Mouse (Mus musculus) brain, adult 2 months (tissue): ENCODE results near the gene Srxn1.

ENCODE experiments used
- DNase-seq: peaks from one replicate; pipeline ENCODE4 v3.0.0; 2011; ENCODE audit warnings: low read depth, low spot score

Gene Srxn1

GRCm38 (mm10) chr2:152119228-152119865, 14.0 kb downstream of the Srxn1 start:
- no peak for DNase-seq

- DNase-seq = peak; percentile 68
Observed at GRCm38 (mm10) chr2:152122896-152123295, 17.6 kb downstream of the Srxn1 start.

DNA sequence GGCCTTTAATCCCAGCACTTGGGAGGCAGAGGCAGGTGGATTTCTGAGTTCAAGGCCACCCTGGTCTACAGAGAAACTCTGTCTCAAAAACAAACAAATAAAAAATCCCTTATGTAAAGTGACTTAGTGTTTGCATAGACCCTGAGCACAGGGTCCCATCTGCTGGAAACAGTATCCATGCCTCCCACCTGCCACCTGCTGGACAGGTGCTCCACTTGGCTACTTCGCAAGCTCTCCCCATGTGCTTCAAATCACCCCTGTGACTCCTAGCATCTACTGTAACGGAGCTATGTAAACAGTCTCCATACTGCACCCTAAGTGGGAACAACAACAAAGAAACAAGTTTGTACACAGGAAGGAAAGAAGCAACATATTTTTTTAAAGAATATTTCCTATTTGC, 23.3 kb downstream of the Srxn1 start:
- no peak for DNase-seq

- DNase-seq = peak; percentile 83
Observed at GRCm38 (mm10) chr2:152129778-152130177, 24.5 kb downstream of the Srxn1 start.

DNA sequence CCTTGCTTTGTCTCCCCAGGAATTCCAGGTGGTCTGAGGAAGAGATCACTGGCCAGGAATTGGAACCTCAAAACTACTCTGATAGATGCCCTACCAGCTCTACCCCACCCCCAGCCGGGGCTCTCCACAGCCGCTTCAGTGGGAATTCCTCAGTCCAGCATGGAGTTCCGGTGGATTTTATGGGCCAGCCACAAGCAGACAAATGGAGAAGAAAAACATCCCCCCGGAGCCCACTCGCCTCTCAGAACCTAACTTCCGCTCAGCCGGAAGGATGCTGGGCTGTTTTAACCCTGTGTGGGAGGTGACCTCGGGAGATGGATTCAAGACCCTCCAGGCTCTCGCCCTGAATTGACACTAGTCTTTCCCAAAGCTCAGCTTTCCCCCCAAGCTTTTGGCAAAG, 26.7 kb downstream of the Srxn1 start:
- no peak for DNase-seq

DNA sequence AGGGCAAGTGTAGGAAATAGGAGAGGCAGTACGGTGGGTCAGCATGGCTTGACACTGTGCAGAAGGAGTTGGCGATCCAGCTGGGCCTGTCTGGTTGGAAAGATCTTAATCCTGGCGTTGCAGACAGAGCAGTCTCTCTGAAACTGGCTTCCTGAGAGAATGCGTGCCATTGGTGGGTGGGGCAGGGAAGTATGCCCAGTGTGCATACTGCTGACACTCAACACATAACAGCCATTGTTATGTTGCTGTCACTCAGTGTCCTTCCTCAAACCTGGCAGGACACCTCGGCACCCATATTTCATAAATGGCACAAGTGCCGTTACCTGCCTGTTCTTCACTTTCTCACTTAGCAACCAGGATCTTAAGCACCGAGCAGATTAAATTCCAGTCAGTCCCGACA, 27.4 kb downstream of the Srxn1 start:
- DNase-seq = no peak

- DNase-seq = peak; percentile 61
Observed at GRCm38 (mm10) chr2:152139191-152139987, 34.1 kb downstream of the Srxn1 start.

DNA sequence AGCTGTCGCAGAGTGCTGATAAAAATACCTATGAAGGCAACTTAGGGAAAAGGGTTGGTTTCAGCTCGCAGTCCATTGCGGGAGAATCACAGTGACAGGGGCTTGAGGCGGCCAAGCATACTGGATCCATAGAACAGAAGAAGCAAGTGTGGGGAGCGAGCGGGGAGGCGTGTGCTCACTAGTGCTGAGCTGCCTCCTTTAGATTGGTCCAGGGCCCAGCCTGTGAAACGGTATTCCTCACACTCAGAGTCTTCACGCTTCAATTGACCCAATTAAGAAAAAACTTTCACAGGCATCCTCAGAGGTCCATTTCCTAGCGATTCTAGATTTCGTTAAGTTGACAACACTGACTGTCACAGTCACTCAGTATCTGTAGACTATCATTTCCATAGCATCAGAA, 35.6 kb downstream of the Srxn1 start:
- peak; percentile 28 for DNase-seq

DNA sequence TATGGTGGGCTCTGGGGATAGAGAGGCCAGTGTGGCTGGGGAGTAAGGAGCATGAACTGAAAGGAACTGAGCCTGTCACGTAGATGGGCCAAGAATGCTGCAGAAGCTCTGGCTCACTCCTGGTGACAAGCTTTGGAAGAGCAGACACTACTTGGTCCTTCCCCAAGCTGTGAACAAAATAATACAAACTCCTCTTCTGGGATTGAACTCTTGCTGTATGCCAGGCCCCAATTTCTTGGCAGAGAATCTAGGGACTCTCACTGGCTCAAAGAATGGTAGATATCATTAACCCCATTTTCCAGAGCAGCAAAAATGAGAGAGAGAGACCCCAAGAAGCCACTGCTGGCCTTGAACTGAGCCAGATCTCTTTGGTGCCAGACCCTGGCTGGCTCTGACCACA, 36.2 kb downstream of the Srxn1 start:
- no peak for DNase-seq

- no peak for DNase-seq
Observed at GRCm38 (mm10) chr2:152142046-152142445, 36.7 kb downstream of the Srxn1 start.

- DNase-seq = no peak
Observed at GRCm38 (mm10) chr2:152142571-152142970, 37.3 kb downstream of the Srxn1 start.

DNA sequence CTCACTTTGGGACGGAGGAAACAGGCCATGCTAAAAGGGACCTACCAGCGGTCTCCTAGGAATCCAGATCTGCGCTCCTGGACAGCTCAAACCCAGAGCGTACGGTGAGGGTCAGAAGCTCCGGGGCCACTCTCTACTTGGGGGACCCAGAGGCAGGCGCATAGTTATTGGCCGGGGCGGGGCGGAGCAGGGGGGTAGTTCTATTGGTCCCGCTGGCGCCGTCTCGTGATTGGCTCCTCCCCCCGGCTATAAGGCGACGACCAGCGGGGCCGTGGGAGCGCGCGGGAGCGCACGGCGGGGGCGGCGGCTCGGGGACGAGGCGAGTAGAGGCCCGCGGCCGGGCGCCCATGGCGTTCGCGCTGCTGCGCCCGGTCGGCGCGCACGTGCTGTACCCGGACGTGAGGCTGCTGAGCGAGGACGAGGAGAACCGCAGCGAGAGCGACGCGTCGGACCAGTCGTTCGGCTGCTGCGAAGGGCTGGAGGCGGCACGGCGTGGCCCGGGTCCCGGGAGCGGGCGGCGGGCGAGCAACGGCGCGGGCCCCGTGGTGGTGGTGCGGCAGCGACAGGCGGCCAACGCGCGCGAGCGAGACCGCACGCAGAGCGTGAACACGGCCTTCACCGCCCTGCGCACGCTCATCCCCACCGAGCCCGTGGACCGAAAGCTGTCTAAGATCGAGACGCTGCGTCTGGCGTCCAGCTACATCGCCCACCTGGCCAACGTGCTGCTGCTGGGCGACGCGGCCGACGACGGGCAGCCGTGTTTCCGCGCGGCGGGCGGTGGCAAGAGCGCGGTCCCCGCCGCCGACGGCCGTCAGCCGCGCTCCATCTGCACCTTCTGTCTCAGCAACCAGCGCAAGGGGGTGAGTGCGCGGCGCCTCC, 38.2 kb downstream of the Srxn1 start, which contains the start of gene Tcf15:
Gene Tcf15 (plus strand): TSS at position 283 of the 879 bp plus-strand sequence.
- peak; percentile 24 for DNase-seq

DNA sequence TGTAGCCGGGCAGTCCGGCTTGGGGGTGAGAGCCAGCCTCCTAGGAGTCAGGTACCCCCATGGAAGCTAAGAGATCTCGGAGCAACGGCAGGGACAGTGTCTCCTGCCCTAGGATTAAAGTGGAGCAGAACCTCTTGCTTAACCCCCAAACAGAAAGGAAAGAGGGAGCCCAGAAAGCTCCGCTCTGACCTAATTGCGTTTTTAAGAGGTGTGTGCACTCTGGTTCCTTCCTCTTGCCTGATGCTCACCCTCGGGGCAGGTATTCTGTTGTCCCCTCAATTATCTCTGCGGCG, 38.8 kb downstream of the Srxn1 start:
- DNase-seq = no peak

- DNase-seq = no peak
Observed at GRCm38 (mm10) chr2:152144501-152144900, 39.2 kb downstream of the Srxn1 start.

DNA sequence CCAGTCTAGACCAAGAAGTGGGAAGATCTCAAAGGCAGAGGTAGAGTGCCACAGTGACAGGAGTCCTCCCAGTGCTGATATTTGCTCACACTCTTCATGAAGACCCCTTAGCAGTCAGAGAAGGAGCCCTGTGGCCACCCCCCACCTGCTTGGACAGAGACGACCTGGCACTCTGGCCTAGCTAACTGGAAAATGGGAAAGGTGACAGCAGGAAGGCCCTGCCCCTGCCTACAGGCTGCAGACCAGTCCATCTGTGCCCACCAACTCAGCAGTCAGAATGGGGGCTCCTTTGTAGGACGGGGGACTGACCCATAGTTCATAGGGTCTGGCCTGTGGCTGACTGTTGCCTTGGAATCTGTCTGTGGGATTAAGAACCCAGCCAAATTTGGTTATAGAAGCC, 40.4 kb downstream of the Srxn1 start:
- no peak for DNase-seq

- DNase-seq = no peak
Observed at GRCm38 (mm10) chr2:152147079-152147478, 41.8 kb downstream of the Srxn1 start.

- no peak for DNase-seq
Observed at GRCm38 (mm10) chr2:152148675-152149074, 43.4 kb downstream of the Srxn1 start.

DNA sequence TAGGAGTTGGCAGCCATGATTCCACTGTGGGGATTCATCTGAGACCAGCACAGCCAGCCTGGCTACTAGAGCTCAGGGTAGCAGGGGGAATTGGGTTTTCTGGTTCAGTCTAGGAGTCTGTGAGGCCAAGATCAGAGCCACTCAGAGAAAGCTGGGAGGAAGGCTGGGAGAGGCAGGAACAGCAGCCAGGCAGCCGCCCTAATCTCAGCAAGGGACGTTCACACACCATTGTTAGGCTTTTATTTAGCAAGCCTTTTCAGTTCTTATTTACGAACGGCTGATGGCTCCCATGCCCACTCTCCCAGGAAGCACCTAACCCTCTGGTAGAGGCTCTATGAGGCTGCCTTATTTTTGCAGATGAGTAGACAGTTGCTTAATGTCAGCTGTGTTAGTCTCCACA, 44.6 kb downstream of the Srxn1 start:
- DNase-seq = no peak

- DNase-seq = no peak
Observed at GRCm38 (mm10) chr2:152150373-152150772, 45.1 kb downstream of the Srxn1 start.

DNA sequence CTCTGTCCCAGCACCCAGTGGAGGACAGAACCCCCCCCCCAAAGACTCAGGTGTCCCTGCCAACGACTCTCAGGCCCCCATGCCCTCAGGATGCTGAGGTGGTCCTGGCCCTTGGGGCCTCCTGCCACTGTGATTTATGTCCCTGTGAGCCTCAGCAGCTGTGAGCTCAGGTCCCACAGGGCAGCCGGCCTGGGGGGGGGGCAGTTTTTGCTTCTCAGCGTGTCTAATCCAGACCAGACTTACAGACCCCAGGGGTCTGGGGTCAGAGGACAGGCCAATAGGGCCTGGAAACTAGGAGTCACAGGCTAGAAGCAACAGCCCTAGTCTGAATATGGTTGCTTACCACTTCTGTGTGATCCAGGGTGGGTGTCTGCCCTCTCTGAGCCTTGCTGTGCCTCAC, 48.0 kb downstream of the Srxn1 start:
- no peak for DNase-seq

DNA sequence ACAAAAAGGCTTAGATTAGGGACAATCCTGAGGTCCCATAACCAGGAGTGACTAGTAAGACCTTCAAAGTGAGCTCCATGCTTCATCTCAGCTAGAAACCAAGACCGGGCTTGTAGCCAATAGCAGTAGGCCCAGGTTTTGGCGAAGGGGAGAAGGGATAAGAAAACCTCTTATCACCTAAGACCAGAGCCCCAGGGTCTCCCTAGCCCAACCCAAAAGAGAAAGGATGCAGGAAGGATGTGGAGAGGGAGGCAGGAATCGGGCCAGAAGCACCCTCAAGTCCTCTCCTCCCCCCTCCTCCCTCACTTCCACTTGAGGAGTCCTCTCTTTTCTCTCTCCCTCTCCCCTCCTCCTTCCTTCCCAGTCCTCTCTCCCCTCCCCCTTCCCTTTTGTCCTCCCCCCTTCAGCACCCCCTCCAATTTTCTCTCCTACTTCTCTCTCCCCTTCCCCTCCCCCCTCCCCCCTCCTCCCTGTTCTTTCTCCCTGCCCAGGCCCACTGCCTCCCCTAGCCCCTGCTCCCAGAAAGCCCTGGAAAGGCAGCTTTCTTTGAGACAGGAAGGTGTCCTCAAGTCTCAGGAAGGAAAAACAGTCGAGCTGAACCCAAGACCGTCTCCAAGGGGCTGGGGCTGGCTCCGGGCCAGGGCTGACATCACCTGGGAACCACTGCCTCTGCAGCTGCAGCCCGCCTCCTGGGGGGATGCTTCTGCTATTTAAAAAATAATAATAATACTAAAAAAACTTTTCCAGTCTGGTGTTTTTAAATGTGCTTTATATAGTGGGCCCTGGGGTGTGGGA, 50.3 kb downstream of the Srxn1 start:
- DNase-seq = no peak

DNA sequence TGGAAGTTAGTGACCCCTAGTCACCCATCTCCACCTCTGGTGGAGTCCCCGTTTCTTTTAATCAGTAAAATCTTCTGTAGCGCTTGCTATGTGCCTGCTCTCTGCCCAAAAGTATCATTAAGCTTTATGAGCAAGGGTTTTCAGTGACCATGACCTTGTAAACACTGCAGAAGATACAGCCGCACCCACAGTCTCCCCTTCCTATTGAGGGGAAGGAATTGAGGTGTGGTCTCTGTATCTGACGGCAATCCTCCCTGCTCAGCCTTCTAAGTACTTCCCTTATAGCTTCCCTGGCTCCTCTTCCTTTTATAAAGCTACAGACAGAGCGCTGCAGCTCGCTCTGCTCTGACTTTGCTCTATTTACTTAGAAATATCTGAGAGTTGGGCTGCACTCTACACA, 51.2 kb downstream of the Srxn1 start:
- no peak for DNase-seq
